Mouse (Mus musculus): ENCODE measurements around the gene Wdr48. TPM values are rescaled to one million over a fixed set of nuclear protein-coding genes. Genes with fewer than 3 reads are reported as not detected.

Gene Wdr48
- polyA plus RNA-seq, 1 experiment from 2014 or later: 27.8 TPM

DNA sequence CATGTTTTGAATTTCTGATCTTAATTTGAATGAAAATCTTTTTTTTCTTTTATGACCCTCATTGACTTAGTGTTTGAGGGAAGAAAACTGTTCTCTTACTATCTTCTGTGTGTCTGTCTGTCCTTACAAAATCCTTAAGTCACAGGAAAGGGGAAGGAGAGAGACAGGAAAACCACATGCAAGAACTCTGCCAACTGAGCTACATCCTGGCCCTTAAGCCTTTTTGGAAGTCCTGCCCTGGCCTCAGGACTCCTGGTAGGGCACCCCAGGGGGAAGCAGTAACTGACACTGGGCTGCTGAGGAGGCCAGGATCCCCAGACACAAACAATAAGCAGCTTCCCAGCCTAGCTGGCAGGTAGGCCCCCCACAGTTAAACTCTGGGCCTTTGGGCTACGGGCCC, 48.6 kb downstream of the Wdr48 start:
- H3K27me3 ChIP-seq (replicated peaks; ENCODE audit: insufficient read depth, low read length): no peaks in the 10 kb centered on the region
- H3K27ac ChIP-seq (ENCODE audit: low read length): no peak overlapping the region
- DNase-seq (ENCODE audit: low spot score): no peak
- ATAC-seq: no peak
- H3K4me2 ChIP-seq (replicated peaks; ENCODE audit: low read depth, low read length): no peak overlapping the region
- no peak for TF ChIP-seq CTCF (IDR thresholded peaks at IDR 0.05)
- TF ChIP-seq EP300 (IDR thresholded peaks at IDR 0.05): no peak
- no peaks in the 10 kb centered on the region for H3K4me1 ChIP-seq (ENCODE audit: insufficient read depth, low read depth, low read length)
- H3K36me3 ChIP-seq (ENCODE audit: insufficient read depth, low read length): no peaks in the 10 kb centered on the region
- no peaks in the 10 kb centered on the region for H3K9me3 ChIP-seq (ENCODE audit: low read length)
- 45% methylated on average over 1 of the region's 1 CpGs for WGBS
- no peak overlapping the region for H3K4me3 ChIP-seq (ENCODE audit: low read depth, low read length)
- H3K9ac ChIP-seq (replicated peaks; ENCODE audit: low read depth): no peak overlapping the region

DNA sequence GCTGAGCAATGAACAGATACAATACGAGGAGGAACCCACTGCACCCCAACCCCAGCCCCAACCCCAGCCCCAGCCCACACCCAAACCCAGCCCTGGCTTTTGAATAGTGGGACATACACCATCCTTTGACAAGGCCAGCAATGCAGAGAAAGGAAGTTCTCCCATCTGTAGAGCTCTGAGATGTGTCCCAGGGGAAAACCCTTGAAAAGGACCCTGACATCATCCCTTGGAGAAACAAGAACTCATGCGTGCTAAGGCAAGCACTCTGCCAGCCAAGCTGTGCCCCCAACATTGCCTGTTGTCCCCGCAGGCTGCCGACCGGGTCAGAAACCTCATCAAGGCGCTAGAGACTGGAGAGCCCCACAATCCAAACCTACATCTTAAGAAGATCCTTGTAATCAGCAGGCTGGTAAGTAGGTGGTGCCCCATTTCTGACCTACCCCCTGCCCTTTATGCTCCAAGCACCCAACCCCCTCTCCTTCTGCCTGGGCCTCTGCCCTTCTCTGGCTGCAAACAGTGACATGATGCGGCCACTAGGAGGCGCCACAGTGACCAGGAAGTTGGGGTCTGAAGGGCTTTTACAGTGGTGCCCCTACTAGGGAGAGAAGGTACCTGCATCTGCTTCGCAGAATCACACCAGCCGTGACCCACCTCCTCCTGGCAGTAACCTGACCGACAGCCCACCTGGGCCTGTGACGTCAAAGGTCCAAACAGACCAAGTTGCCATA, 50.7 kb downstream of the Wdr48 start:
- no peak for ATAC-seq
- H3K27me3 ChIP-seq (replicated peaks; ENCODE audit: insufficient read depth, low read length): no peaks in the 10 kb centered on the region
- no peak overlapping the region for H3K9ac ChIP-seq (replicated peaks; ENCODE audit: low read depth)
- TF ChIP-seq EP300 (IDR thresholded peaks at IDR 0.05) (no peak), CTCF (IDR thresholded peaks at IDR 0.05) (peak; percentile 73)
- H3K4me2 ChIP-seq (replicated peaks; ENCODE audit: low read depth, low read length): no peak overlapping the region
- DNase-seq (ENCODE audit: low spot score): no peak
- no peaks in the 10 kb centered on the region for H3K36me3 ChIP-seq (ENCODE audit: insufficient read depth, low read length)
- no peak overlapping the region for H3K27ac ChIP-seq (ENCODE audit: low read length)
- H3K9me3 ChIP-seq (ENCODE audit: low read length): no peaks in the 10 kb centered on the region
- no peaks in the 10 kb centered on the region for H3K4me1 ChIP-seq (ENCODE audit: insufficient read depth, low read depth, low read length)
- 71% methylated on average over 12 of the region's 12 CpGs for WGBS
- H3K4me3 ChIP-seq (ENCODE audit: low read depth, low read length): no peak overlapping the region

DNA sequence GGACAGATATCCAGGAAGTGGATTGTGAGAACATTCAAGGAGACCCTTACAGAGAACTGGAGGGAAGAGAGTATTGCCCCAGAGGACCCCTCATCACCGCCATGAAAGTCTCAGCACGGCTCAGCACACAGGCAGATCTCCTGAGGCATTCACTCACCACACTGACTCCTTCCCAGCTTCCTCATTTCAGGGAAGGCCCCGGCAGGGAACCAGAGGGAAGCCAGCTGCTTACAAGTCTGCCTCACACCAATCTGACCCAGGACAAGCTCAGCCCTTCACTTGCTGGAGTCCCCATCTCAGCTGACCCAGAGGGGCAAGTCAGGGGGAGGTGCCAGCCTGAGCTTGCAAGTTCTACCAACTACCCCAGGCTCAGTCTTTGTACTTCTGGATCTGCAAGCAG, 54.1 kb downstream of the Wdr48 start:
- Histone ChIP-seq H3K9ac (replicated peaks; ENCODE audit: low read depth) (no peak overlapping the region), H3K27ac (ENCODE audit: low read length) (no peak overlapping the region), H3K27me3 (replicated peaks; ENCODE audit: insufficient read depth, low read length) (no peaks in the 10 kb centered on the region), H3K4me1 (ENCODE audit: insufficient read depth, low read depth, low read length) (no peaks in the 10 kb centered on the region), H3K36me3 (ENCODE audit: insufficient read depth, low read length) (no peaks in the 10 kb centered on the region), H3K4me3 (ENCODE audit: low read depth, low read length) (no peak overlapping the region), H3K9me3 (ENCODE audit: low read length) (no peaks in the 10 kb centered on the region), H3K4me2 (replicated peaks; ENCODE audit: low read depth, low read length) (no peak overlapping the region)
- no peak for TF ChIP-seq CTCF (IDR thresholded peaks at IDR 0.05)
- no peak for TF ChIP-seq EP300 (IDR thresholded peaks at IDR 0.05)
- 34% methylated on average over 3 of the region's 3 CpGs for WGBS
- peak; percentile 51 for DNase-seq (ENCODE audit: low spot score)
- peak; percentile 49 for ATAC-seq

DNA sequence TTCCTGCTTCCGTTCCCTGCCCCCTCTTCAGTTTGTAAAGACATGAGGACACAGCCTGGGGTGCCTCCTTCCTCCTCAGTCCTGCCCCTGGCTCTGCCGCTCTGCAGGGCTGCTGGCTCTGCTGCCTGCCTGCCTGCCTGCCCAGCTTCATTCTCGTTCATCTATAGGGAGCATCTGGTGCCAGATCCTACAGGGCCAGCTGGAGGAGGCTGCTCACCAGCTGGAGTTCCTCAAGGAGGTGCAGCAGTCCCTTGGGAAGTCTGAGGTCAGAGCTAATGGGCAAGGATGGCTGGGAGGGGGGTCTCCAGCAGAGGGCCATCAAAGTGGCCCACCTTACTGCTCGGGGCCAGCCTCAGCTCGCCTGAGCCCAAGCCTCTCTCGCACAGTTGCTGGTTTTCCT, 55.8 kb downstream of the Wdr48 start:
- Histone ChIP-seq H3K36me3 (ENCODE audit: insufficient read depth, low read length) (no peaks in the 10 kb centered on the region), H3K4me3 (ENCODE audit: low read depth, low read length) (no peak overlapping the region), H3K9me3 (ENCODE audit: low read length) (no peaks in the 10 kb centered on the region), H3K4me2 (replicated peaks; ENCODE audit: low read depth, low read length) (no peak overlapping the region), H3K27me3 (replicated peaks; ENCODE audit: insufficient read depth, low read length) (no peaks in the 10 kb centered on the region), H3K9ac (replicated peaks; ENCODE audit: low read depth) (no peak overlapping the region), H3K4me1 (ENCODE audit: insufficient read depth, low read depth, low read length) (no peaks in the 10 kb centered on the region), H3K27ac (ENCODE audit: low read length) (no peak overlapping the region)
- WGBS: 45% methylated on average over 6 of the region's 6 CpGs
- TF ChIP-seq EP300 (IDR thresholded peaks at IDR 0.05): no peak
- ATAC-seq (peak; percentile 69), DNase-seq (ENCODE audit: low spot score) (peak; percentile 42)

DNA sequence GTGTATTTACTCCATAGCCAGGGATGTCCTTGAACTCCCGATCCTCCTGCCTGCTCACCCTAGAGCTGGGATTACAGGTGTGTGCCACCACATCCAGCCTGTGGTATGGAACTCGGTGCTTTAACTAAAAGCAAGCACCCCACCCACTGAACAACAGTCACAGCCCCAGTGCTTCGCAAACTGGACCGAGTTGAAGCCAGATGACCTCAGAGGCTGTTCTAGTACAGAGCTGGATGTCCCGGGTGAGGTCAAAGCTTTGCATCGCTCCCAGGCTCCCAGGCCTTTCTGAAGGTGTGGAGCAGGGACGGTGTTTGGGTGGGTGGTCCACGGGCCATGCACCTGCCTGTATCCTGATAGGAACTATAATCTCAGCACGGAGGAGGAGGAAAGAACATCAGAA, 56.7 kb downstream of the Wdr48 start:
- Histone ChIP-seq H3K36me3 (ENCODE audit: insufficient read depth, low read length) (no peaks in the 10 kb centered on the region), H3K9ac (replicated peaks; ENCODE audit: low read depth) (no peak overlapping the region), H3K4me2 (replicated peaks; ENCODE audit: low read depth, low read length) (no peak overlapping the region), H3K9me3 (ENCODE audit: low read length) (no peaks in the 10 kb centered on the region), H3K27me3 (replicated peaks; ENCODE audit: insufficient read depth, low read length) (no peaks in the 10 kb centered on the region), H3K27ac (ENCODE audit: low read length) (no peak overlapping the region), H3K4me3 (ENCODE audit: low read depth, low read length) (no peak overlapping the region), H3K4me1 (ENCODE audit: insufficient read depth, low read depth, low read length) (no peaks in the 10 kb centered on the region)
- 76% methylated on average over 9 of the region's 9 CpGs for WGBS
- DNase-seq (ENCODE audit: low spot score) (no peak), ATAC-seq (no peak)
- no peak for TF ChIP-seq CTCF (IDR thresholded peaks at IDR 0.05)
- TF ChIP-seq EP300 (IDR thresholded peaks at IDR 0.05): no peak

DNA sequence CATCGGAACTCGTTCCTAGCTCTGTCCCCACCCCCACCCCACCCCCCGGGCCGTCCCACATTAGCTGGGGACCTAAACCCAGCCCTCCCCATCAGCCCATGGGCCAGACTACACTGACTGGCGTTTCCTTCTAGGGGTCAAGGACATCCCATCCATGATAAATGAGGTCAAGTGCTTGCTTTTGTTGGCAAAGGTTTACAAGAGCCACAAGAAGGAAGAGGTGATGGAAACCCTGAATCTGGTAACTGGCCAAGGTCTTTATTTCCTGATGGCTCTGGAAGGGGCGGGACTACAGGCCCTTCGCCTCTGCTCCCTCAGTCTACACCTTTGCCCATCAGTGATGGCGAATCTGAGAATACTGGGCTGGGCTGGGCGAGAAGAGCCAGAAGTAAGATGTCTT, 64.2 kb downstream of the Wdr48 start:
- H3K27ac ChIP-seq (ENCODE audit: low read length): no peak overlapping the region
- 55% methylated on average over 9 of the region's 9 CpGs for WGBS
- 0 out of 2 replicates have a peak, but pooled peaks cover 5% of the 10 kb centered on the region for H3K4me1 ChIP-seq (ENCODE audit: insufficient read depth, low read depth, low read length)
- ATAC-seq (no peak), DNase-seq (ENCODE audit: low spot score) (no peak)
- H3K27me3 ChIP-seq (replicated peaks; ENCODE audit: insufficient read depth, low read length): no peaks in the 10 kb centered on the region
- no peak overlapping the region for H3K4me3 ChIP-seq (ENCODE audit: low read depth, low read length)
- H3K9me3 ChIP-seq (ENCODE audit: low read length): no peaks in the 10 kb centered on the region
- H3K4me2 ChIP-seq (replicated peaks; ENCODE audit: low read depth, low read length): no peak overlapping the region
- no peak overlapping the region for H3K9ac ChIP-seq (replicated peaks; ENCODE audit: low read depth)
- no peaks in the 10 kb centered on the region for H3K36me3 ChIP-seq (ENCODE audit: insufficient read depth, low read length)
- no peak for TF ChIP-seq EP300 (IDR thresholded peaks at IDR 0.05)

DNA sequence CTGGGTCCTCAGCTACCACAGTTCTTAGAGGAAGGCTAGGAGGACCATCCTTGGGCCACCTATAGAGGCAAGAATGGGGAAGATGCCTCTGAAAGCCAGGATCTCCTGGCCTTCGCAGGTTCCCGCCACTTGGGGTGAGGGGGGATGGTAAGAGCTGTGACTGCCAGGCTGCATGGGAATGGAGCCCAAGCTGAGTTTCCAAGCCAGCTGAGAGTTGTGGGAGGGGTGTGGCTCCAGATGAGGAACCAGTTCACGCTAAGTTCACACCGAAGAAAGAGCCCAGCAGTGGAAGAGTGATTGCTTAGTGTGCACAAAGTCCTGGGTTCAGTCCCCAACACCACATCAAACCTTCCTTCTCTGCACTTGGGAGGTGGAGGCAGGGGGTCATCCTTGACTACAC, 67.5 kb downstream of the Wdr48 start:
- H3K4me3 ChIP-seq (ENCODE audit: low read depth, low read length): no peak overlapping the region
- H3K27me3 ChIP-seq (replicated peaks; ENCODE audit: insufficient read depth, low read length): no peaks in the 10 kb centered on the region
- H3K27ac ChIP-seq (ENCODE audit: low read length): no peak overlapping the region
- H3K9me3 ChIP-seq (ENCODE audit: low read length): no peaks in the 10 kb centered on the region
- 51% methylated on average over 4 of the region's 4 CpGs for WGBS
- TF ChIP-seq EP300 (IDR thresholded peaks at IDR 0.05) (no peak), CTCF (IDR thresholded peaks at IDR 0.05) (no peak)
- no peak for ATAC-seq
- DNase-seq (ENCODE audit: low spot score): no peak
- H3K4me1 ChIP-seq (ENCODE audit: insufficient read depth, low read depth, low read length): 0 out of 2 replicates have a peak, but pooled peaks cover 5% of the 10 kb centered on the region
- H3K36me3 ChIP-seq (ENCODE audit: insufficient read depth, low read length): no peaks in the 10 kb centered on the region
- no peak overlapping the region for H3K4me2 ChIP-seq (replicated peaks; ENCODE audit: low read depth, low read length)
- no peak overlapping the region for H3K9ac ChIP-seq (replicated peaks; ENCODE audit: low read depth)
